Mouse (Mus musculus) intestine, embryonic 16.5 days (tissue): Measurements from ENCODE around the gene Ehbp1. TPM values are rescaled to one million over a fixed set of nuclear protein-coding genes. Genes with fewer than 3 reads are reported as not detected.

Source experiments
- ATAC-seq: fragments of 200-750 bp; cut with Nextera tagmentation; 2 replicates; pipeline ENCODE4 v1.8.0; 2017; ENCODE audit warnings: moderate TSS enrichment, moderate library complexity
- H3K27ac ChIP-seq: fragments of 300-500 bp; sonication (generic); 2 replicates; pipeline ENCODE4 v1.5.1; 2014; ENCODE audit warnings: mild to moderate bottlenecking, low read length
- H3K27me3 ChIP-seq: fragments of 300-500 bp; sonication (generic); replicated peaks from 2 replicates; pipeline ENCODE4 v1.6.1; 2014; ENCODE audit warnings: low read length, control low read depth, mixed read lengths; ENCODE audit not compliant: control insufficient read depth, insufficient read depth
- H3K36me3 ChIP-seq: fragments of 300-500 bp; sonication (generic); 2 replicates; pipeline ENCODE4 v1.6.1; 2014; ENCODE audit warnings: low read length, control low read depth; ENCODE audit not compliant: control insufficient read depth, insufficient read depth
- H3K4me1 ChIP-seq: fragments of 300-500 bp; sonication (generic); 2 replicates; pipeline ENCODE4 v1.6.1; 2014; ENCODE audit warnings: low read length, control low read depth, mixed read lengths; ENCODE audit not compliant: control insufficient read depth, insufficient read depth
- H3K4me2 ChIP-seq: fragments of 300-500 bp; sonication (generic); 2 replicates; pipeline ENCODE4 v1.6.1; 2014; ENCODE audit warnings: low read depth, low read length, control low read depth
- H3K4me3 ChIP-seq: fragments of 300-500 bp; sonication (generic); 2 replicates; pipeline ENCODE4 v1.5.1; 2014; ENCODE audit warnings: mild to moderate bottlenecking, low read length
- H3K9ac ChIP-seq: fragments of 300-500 bp; sonication (generic); 2 replicates; pipeline ENCODE4 v1.6.1; 2014; ENCODE audit warnings: low read depth, low read length
- H3K9me3 ChIP-seq: fragments of 300-500 bp; sonication (generic); 2 replicates; pipeline ENCODE4 v1.6.1; 2016; ENCODE audit warnings: low read length, control low read depth; ENCODE audit not compliant: control insufficient read depth
- WGBS: fragments of 180-500 bp; shearing (Covaris S2); extraction: QIAGEN DNeasy Blood & Tissue Kit; methylation state at CpG from one replicate; pipeline ENCODE4 v1.1.7; 2014; 5-methylcytosine and 5-hydroxymethylcytosine counted together
- polyA plus RNA-seq: library from polyadenylated mRNA; unstranded; fragments of >200 nt; fragmentation: Nextera tagmentation; extraction: Ambion mirVana; gene quantifications from 2 replicates; pipeline ENCODE4 v1.2.1, GENCODE M21; 2015

Gene Ehbp1
- polyA plus RNA-seq, 1 experiment from 2014 or later = 8.2 TPM

DNA sequence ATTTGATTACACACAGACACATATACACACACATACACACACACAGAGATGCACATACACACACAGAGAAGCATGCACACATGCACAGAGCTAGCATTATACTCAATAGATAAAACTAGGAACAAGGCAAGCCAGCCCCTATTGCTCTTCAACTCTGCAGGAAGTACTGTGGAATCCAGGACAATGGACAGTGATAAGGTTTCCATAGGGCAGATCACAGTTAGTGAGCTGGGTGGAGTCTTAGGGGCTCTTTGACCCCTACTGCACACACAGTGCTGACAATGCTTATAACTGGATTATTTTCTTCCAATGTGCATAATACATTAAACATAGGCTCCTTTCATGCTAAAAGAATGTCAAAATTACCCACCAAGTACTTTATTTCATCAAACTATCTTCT, 75.1 kb downstream of the Ehbp1 start:
- H3K4me1 ChIP-seq = 0 out of 2 replicates have a peak, but pooled peaks cover 3% of the 10 kb centered on the region
- no peaks in the 10 kb centered on the region for H3K27me3 ChIP-seq
- no peak overlapping the region for H3K27ac ChIP-seq
- no peak overlapping the region for H3K4me2 ChIP-seq
- no peak overlapping the region for H3K4me3 ChIP-seq
- H3K9me3 ChIP-seq = no peaks in the 10 kb centered on the region
- no peaks in the 10 kb centered on the region for H3K36me3 ChIP-seq
- peak; percentile 92 for ATAC-seq
- no peak overlapping the region for H3K9ac ChIP-seq

DNA sequence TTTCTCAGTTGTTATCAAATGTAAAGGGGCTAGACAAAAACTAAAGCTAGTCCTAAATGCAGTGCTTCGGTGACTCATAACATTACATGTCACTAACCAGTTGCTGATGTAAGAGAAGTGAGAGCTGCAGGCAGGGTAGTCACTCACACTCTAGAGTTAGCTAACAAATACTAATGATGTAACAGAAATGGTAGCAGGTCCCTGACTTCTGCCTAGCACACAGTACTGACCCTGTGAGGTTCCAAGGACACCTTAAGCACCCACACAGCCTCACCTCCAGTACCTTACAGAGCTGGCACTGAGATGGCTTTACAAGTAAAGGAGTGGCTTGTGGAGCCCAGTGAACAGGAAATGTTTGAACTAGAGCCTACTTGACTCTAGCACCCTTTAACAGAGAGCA, 86.7 kb downstream of the Ehbp1 start:
- Histone ChIP-seq H3K4me3 (no peak overlapping the region), H3K36me3 (no peaks in the 10 kb centered on the region), H3K9ac (no peak overlapping the region), H3K27ac (no peak overlapping the region), H3K27me3 (no peaks in the 10 kb centered on the region), H3K4me1 (no peaks in the 10 kb centered on the region), H3K9me3 (no peaks in the 10 kb centered on the region; the same call in 1 of the 2 replicates), H3K4me2 (no peak overlapping the region)
- ATAC-seq = no peak
- 97% methylated on average over 1 of the region's 1 CpGs for WGBS

DNA sequence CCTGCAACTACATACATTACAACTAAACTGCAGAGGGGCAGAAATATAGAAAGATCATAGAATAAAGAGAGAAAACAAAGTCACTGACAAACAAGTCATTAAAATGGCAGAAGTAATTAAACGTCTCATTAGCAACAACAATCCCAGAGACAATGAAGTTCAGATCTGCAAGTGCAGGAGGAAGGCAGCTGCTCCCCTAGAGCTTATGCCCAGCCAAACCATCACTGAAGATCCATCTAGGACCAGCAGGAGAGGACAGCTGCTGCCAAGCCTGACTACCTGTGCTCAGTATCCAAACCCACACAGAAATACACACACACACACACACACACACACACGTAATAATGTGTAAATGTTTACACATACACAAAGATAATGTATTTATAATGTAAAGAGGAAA, 92.7 kb downstream of the Ehbp1 start:
- no peak for ATAC-seq
- Histone ChIP-seq H3K4me1 (no peaks in the 10 kb centered on the region), H3K27me3 (no peaks in the 10 kb centered on the region), H3K9ac (no peak overlapping the region), H3K9me3 (no peaks in the 10 kb centered on the region; the same call in 1 of the 2 replicates), H3K4me2 (no peak overlapping the region), H3K36me3 (no peaks in the 10 kb centered on the region), H3K27ac (no peak overlapping the region), H3K4me3 (no peak overlapping the region)
- WGBS = 77% methylated on average over 2 of the region's 2 CpGs

DNA sequence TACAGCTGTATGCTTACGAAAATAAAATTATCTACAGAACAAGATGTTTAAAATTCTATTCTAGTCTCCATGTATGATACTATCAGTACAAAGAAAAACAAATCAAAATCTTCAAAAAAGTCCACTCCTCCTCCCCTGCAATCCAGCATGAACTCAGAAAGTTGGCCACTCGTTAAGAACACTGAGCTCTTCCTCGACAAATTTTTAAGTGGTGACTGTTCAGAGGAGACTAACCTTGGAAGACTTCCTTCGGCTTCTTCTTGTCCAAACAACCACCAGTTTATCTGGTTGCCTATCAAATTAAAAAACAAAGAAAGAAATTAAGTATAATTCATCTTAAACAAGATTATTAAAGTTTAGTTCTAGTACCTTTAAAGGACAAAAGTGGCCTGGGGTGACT, 94.4 kb downstream of the Ehbp1 start:
- no peaks in the 10 kb centered on the region for H3K4me1 ChIP-seq
- WGBS = 70% methylated on average over 4 of the region's 4 CpGs
- no peak overlapping the region for H3K4me2 ChIP-seq
- H3K27me3 ChIP-seq = no peaks in the 10 kb centered on the region
- H3K36me3 ChIP-seq = no peaks in the 10 kb centered on the region
- no peak for ATAC-seq
- no peaks in the 10 kb centered on the region; the same call in 1 of the 2 replicates for H3K9me3 ChIP-seq
- no peak overlapping the region for H3K4me3 ChIP-seq
- H3K9ac ChIP-seq = no peak overlapping the region
- no peak overlapping the region for H3K27ac ChIP-seq

DNA sequence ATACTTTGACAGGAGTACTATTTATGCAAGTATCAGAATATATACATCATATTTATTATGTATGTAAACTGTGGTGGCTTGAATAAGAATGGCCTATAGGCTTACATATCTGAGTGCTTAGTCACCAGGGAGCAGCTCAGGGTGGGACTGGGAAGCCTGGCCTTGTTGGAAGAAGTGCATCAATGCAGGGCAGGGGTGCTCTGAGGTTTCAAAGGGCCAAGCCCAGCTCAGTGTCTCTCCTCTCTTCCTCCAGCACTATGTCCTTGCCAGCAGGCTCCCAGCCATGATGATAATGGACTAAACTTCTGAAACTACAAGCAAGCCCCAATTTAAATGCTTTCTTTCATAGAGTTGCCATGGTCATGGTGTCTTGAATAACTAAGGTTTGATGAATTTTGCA, 95.0 kb downstream of the Ehbp1 start:
- H3K4me1 ChIP-seq = no peaks in the 10 kb centered on the region
- ATAC-seq = no peak
- H3K9ac ChIP-seq = no peak overlapping the region
- H3K4me3 ChIP-seq = no peak overlapping the region
- H3K27ac ChIP-seq = no peak overlapping the region
- H3K4me2 ChIP-seq = no peak overlapping the region
- no peaks in the 10 kb centered on the region; the same call in 1 of the 2 replicates for H3K9me3 ChIP-seq
- no peaks in the 10 kb centered on the region for H3K36me3 ChIP-seq
- no peaks in the 10 kb centered on the region for H3K27me3 ChIP-seq

DNA sequence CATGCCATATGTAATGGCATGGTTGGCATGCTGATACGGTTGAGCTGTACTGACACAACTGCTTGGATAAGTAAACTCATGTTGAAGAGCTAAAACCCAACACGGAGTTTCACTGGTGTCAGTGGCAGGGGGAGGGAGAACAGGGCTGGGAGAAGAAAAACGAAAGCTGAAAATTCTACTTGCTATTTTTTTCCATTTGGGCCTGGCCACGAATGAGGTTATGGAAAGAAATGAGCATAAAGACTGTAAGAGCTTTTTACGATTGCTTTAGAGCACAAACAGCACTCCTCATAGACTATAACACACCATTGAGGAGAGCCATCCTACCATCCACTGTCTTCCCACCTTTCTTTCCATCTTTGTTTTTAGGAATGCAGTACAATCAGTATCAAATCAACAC, 106.5 kb downstream of the Ehbp1 start:
- Histone ChIP-seq H3K4me2 (no peak overlapping the region), H3K4me3 (no peak overlapping the region), H3K27me3 (no peaks in the 10 kb centered on the region), H3K4me1 (0 out of 2 replicates have a peak, but pooled peaks cover 5% of the 10 kb centered on the region), H3K9ac (no peak overlapping the region), H3K36me3 (no peaks in the 10 kb centered on the region), H3K9me3 (no peaks in the 10 kb centered on the region), H3K27ac (no peak overlapping the region)
- 86% methylated on average over 5 of the region's 5 CpGs for WGBS
- ATAC-seq = no peak

DNA sequence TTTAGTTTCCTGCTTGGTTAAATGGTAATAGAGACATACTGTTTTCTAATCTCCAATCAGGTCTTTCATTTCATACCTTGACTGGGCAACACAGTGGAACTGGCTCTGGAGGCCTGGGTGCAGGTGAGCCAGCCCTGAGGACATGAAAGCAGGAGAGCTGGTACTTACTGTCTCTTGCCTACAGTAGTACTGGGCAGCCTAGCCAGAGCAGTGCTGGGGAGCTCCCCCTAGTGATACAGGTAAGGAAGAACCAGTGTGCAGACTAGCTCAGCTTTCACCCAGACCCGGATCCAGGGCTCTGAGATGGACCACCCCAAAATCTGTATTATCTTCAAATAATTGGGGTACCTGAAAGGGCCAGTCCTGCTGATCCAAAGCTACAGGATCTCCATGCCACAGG, 107.4 kb downstream of the Ehbp1 start:
- ATAC-seq = no peak

DNA sequence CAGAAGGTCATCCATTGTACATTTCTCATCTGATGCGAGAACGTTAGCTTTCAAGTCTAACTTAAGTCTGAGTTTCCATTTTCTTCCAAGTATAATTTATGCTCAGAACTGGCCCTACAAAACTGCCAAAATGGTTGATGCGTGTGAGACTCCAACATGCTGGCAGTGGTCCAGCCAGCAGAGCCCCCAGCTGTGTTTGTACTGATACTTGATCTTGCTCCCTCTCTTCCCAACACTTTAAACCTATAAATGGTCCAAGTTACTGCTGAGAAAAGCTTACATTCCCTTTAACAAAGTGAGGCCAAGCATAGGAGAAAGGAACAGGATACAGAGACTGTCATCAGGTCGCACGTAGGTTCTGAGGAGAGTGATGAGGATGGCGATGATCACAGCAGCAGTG, 111.2 kb downstream of the Ehbp1 start:
- peak; percentile 31 for ATAC-seq
- Histone ChIP-seq H3K4me1 (0 out of 2 replicates have a peak, but pooled peaks cover 5% of the 10 kb centered on the region), H3K9ac (no peak overlapping the region), H3K4me3 (no peak overlapping the region), H3K27me3 (no peaks in the 10 kb centered on the region), H3K9me3 (no peaks in the 10 kb centered on the region), H3K4me2 (no peak overlapping the region), H3K36me3 (no peaks in the 10 kb centered on the region), H3K27ac (no peak overlapping the region)
- 61% methylated on average over 6 of the region's 6 CpGs for WGBS

More for the DNA sequence above, 107.4 kb downstream of the Ehbp1 start:
- Histone ChIP-seq H3K9me3 (no peaks in the 10 kb centered on the region), H3K4me2 (no peak overlapping the region), H3K4me3 (no peak overlapping the region), H3K27ac (no peak overlapping the region), H3K36me3 (no peaks in the 10 kb centered on the region), H3K9ac (no peak overlapping the region), H3K4me1 (0 out of 2 replicates have a peak, but pooled peaks cover 5% of the 10 kb centered on the region), H3K27me3 (no peaks in the 10 kb centered on the region)
- WGBS = 69% methylated on average over 1 of the region's 1 CpGs

DNA sequence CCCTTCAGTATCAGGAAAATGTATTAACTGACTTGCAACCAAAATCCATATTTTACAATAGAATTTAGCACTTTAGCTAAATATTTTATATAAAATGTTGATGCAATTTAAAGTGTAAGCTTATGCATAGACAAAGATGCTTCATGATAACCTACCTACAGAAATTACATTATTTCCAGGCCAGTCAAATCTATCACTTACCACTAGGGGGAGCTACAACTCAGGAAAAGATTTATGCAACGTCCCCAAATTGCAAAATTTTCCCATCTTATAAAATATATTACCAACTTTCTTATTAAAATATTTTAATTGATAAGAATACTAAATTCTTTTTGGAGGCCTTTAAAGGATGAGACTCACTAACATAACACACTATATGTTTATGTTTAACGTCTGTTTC, 116.5 kb downstream of the Ehbp1 start:
- H3K27me3 ChIP-seq = no peaks in the 10 kb centered on the region
- H3K4me2 ChIP-seq = no peak overlapping the region
- ATAC-seq = no peak
- H3K9ac ChIP-seq = no peak overlapping the region
- H3K4me3 ChIP-seq = no peak overlapping the region
- H3K36me3 ChIP-seq = no peaks in the 10 kb centered on the region
- 34% methylated on average over 2 of the region's 2 CpGs for WGBS
- H3K4me1 ChIP-seq = no peaks in the 10 kb centered on the region
- no peaks in the 10 kb centered on the region for H3K9me3 ChIP-seq
- no peak overlapping the region for H3K27ac ChIP-seq

DNA sequence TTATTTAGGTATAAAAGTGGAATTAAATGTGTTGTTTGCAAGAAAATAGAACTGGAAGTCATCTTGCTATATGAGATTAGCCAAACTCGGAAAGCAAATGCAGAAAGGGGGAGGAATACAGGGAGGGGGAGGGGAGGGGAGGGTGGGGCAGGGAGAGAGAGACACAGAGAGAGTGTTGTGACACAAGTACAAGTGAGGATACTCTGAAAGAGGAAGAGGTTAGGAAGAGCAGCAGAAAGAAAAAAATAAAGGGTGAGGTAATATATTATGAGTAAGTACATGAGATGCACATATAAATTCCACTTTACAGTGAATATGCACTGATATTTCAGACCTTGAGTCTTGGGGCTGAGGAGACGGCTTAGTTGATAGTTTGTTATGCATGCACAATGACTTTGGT, 123.9 kb downstream of the Ehbp1 start:
- H3K4me2 ChIP-seq = no peak overlapping the region
- WGBS = 76% methylated on average over 2 of the region's 2 CpGs
- no peak overlapping the region for H3K27ac ChIP-seq
- H3K9me3 ChIP-seq = no peaks in the 10 kb centered on the region
- H3K4me1 ChIP-seq = no peaks in the 10 kb centered on the region
- H3K36me3 ChIP-seq = no peaks in the 10 kb centered on the region
- no peak overlapping the region for H3K9ac ChIP-seq
- H3K27me3 ChIP-seq = no peaks in the 10 kb centered on the region
- no peak overlapping the region for H3K4me3 ChIP-seq
- no peak for ATAC-seq
